Mouse (Mus musculus) macrophage (primary cell): ENCODE data around the gene Dcdc2b. TPM values are rescaled to one million over a fixed set of nuclear protein-coding genes. Genes with fewer than 3 reads are reported as not detected.
A peak's percentile ranks its signal among the peaks of the same experiment; 100 is the strongest.

Experiments
- H3K27ac ChIP-seq: fragments of 350-480 bp; formaldehyde crosslinking; 2 replicates; pipeline ENCODE4 v1.9.0; 2021
- H3K36me3 ChIP-seq: fragments of 350-480 bp; formaldehyde crosslinking; 2 replicates; pipeline ENCODE4 v1.9.0; 2021; ENCODE audit errors: inconsistent target
- H3K4me3 ChIP-seq: fragments of 350-480 bp; formaldehyde crosslinking; 2 replicates; pipeline ENCODE4 v1.9.0; 2021; ENCODE audit errors: inconsistent target
- H3K79me2 ChIP-seq: fragments of 350-480 bp; formaldehyde crosslinking; 2 replicates; pipeline ENCODE4 v1.9.0; 2021; ENCODE audit errors: inconsistent target
- WGBS: methylation state at CpG from one replicate; pipeline ENCODE4 v1.1.7; 2026; ENCODE audit warnings: inconsistent platforms; ENCODE audit not compliant: missing documents; 5-methylcytosine and 5-hydroxymethylcytosine counted together
- polyA plus RNA-seq: library from polyadenylated mRNA; stranded (reverse); fragments of 250-400 nt; gene quantifications from 3 replicates; pipeline ENCODE4 v1.2.4, GENCODE M21; 2018; ENCODE audit warnings: inconsistent platforms

Gene Dcdc2b
- polyA plus RNA-seq, 1 experiment from 2014 or later = 0.77 TPM

- H3K4me3 ChIP-seq = no peak overlapping the region
- WGBS = 81% methylated on average over 6 of the region's 6 CpGs
- peaks cover 42% of the 10 kb centered on the region for H3K36me3 ChIP-seq
- peak overlapping the region; percentile 90; the same call in 1 of the 2 replicates for H3K27ac ChIP-seq
- peaks cover 17% of the 10 kb centered on the region for H3K79me2 ChIP-seq
Measured at GRCm38 (mm10) chr4:129626035-129626434, 12.0 kb upstream of the Dcdc2b start.

- 37% methylated on average over 3 of the region's 4 CpGs for WGBS
- Histone ChIP-seq H3K27ac (peak overlapping the region; percentile 90), H3K79me2 (peaks cover 17% of the 10 kb centered on the region), H3K4me3 (no peak overlapping the region), H3K36me3 (peaks cover 36% of the 10 kb centered on the region)
Measured at GRCm38 (mm10) chr4:129625496-129625895, 11.4 kb upstream of the Dcdc2b start.

- WGBS = 0% methylated on average over 6 of the region's 6 CpGs
- Histone ChIP-seq H3K27ac (peak overlapping the region; percentile 90), H3K36me3 (peaks cover 31% of the 10 kb centered on the region), H3K79me2 (peaks cover 17% of the 10 kb centered on the region), H3K4me3 (peak overlapping the region; percentile 89)
Measured at GRCm38 (mm10) chr4:129625029-129625370, 10.9 kb upstream of the Dcdc2b start.

GRCm38 (mm10) chr4:129624281-129625028 is 10.4 kb upstream of the Dcdc2b start:
- 1% methylated on average over 18 of the region's 18 CpGs for WGBS

GRCm38 (mm10) chr4:129623681-129624091 is 9.6 kb upstream of the Dcdc2b start, which contains the start of gene Ccdc28b:
Gene Ccdc28b, minus strand, starts transcription at chr4:129623947.
- 0% methylated on average over 10 of the region's 10 CpGs for WGBS
- H3K36me3 ChIP-seq = peaks cover 18% of the 10 kb centered on the region; the same call in 1 of the 2 replicates
- peaks cover 18% of the 10 kb centered on the region for H3K79me2 ChIP-seq
- H3K4me3 ChIP-seq = peak within 1 kb of the TSS; percentile 89
- peak within 1 kb of the TSS; percentile 90 for H3K27ac ChIP-seq

More at GRCm38 (mm10) chr4:129624281-129625028, 10.4 kb upstream of the Dcdc2b start:
- peak overlapping the region; percentile 90 for H3K27ac ChIP-seq
- H3K36me3 ChIP-seq = peaks cover 26% of the 10 kb centered on the region
- H3K4me3 ChIP-seq = peak overlapping the region; percentile 89
- peaks cover 17% of the 10 kb centered on the region for H3K79me2 ChIP-seq

GRCm38 (mm10) chr4:129622803-129623535 is 8.9 kb upstream of the Dcdc2b start:
- 35% methylated on average over 5 of the region's 8 CpGs for WGBS
- peak overlapping the region; percentile 89 for H3K4me3 ChIP-seq

GRCm38 (mm10) chr4:129622120-129622802 is 8.2 kb upstream of the Dcdc2b start:
- peaks cover 24% of the 10 kb centered on the region for H3K79me2 ChIP-seq
- H3K4me3 ChIP-seq = peak overlapping the region; percentile 89; the same call in 1 of the 2 replicates
- H3K36me3 ChIP-seq = peaks cover 5% of the 10 kb centered on the region; the same call in 1 of the 2 replicates
- WGBS = 89% methylated on average over 11 of the region's 11 CpGs
- no peak overlapping the region for H3K27ac ChIP-seq

More at GRCm38 (mm10) chr4:129622803-129623535, 8.9 kb upstream of the Dcdc2b start:
- Histone ChIP-seq H3K79me2 (peaks cover 24% of the 10 kb centered on the region), H3K36me3 (peaks cover 11% of the 10 kb centered on the region; the same call in 1 of the 2 replicates), H3K27ac (peak overlapping the region; percentile 90)

GRCm38 (mm10) chr4:129621283-129621841 is 7.3 kb upstream of the Dcdc2b start:
- 84% methylated on average over 8 of the region's 8 CpGs for WGBS
- no peak overlapping the region for H3K27ac ChIP-seq
- no peak overlapping the region for H3K4me3 ChIP-seq
- H3K36me3 ChIP-seq = peaks cover 10% of the 10 kb centered on the region; the same call in 1 of the 2 replicates
- peaks cover 24% of the 10 kb centered on the region for H3K79me2 ChIP-seq

GRCm38 (mm10) chr4:129620419-129621282 is 6.6 kb upstream of the Dcdc2b start:
- H3K36me3 ChIP-seq = peaks cover 16% of the 10 kb centered on the region; the same call in 1 of the 2 replicates
- H3K79me2 ChIP-seq = peaks cover 24% of the 10 kb centered on the region
- no peak overlapping the region for H3K4me3 ChIP-seq
- WGBS = 95% methylated on average over 11 of the region's 11 CpGs
- no peak overlapping the region for H3K27ac ChIP-seq

GRCm38 (mm10) chr4:129618786-129619691 is 5.0 kb upstream of the Dcdc2b start, which contains the start of gene Iqcc:
Gene Iqcc, minus strand, starts transcription at chr4:129619099.
- Histone ChIP-seq H3K79me2 (peaks cover 24% of the 10 kb centered on the region), H3K36me3 (peaks cover 16% of the 10 kb centered on the region; the same call in 1 of the 2 replicates), H3K4me3 (peak within 1 kb of the TSS; percentile 94), H3K27ac (peak within 1 kb of the TSS; percentile 65)
- WGBS = 3% methylated on average over 40 of the region's 44 CpGs

- H3K79me2 ChIP-seq = peaks cover 21% of the 10 kb centered on the region
- peak overlapping the region; percentile 65 for H3K27ac ChIP-seq
- H3K4me3 ChIP-seq = peak overlapping the region; percentile 94
- 95% methylated on average over 5 of the region's 5 CpGs for WGBS
- peaks cover 16% of the 10 kb centered on the region; the same call in 1 of the 2 replicates for H3K36me3 ChIP-seq
Measured at GRCm38 (mm10) chr4:129618031-129618430, 4.0 kb upstream of the Dcdc2b start.

GRCm38 (mm10) chr4:129617121-129617641 is 3.1 kb upstream of the Dcdc2b start:
- Histone ChIP-seq H3K27ac (no peak overlapping the region), H3K36me3 (peaks cover 16% of the 10 kb centered on the region; the same call in 1 of the 2 replicates), H3K79me2 (peaks cover 13% of the 10 kb centered on the region; the same call in 1 of the 2 replicates), H3K4me3 (no peak overlapping the region)
- 95% methylated on average over 6 of the region's 7 CpGs for WGBS
